Mouse (Mus musculus) gonadal fat pad, adult 2 months (tissue): ENCODE results near the gene Gm436. TPM values are rescaled to one million over a fixed set of nuclear protein-coding genes. Genes with fewer than 3 reads are reported as not detected.

Experiments used
- DNase-seq: peaks from one replicate; pipeline ENCODE4 v3.0.0-alpha.2; 2012; ENCODE audit warnings: low read depth
- polyA plus RNA-seq: library from polyadenylated mRNA; depleted of rRNA; stranded (reverse); fragments of >200 nt; gene quantifications from 2 replicates; pipeline ENCODE4 v1.2.3, GENCODE M21; 2012; rRNA removed

Gm436 gene
- not detected in 2 replicates for polyA plus RNA-seq

DNA sequence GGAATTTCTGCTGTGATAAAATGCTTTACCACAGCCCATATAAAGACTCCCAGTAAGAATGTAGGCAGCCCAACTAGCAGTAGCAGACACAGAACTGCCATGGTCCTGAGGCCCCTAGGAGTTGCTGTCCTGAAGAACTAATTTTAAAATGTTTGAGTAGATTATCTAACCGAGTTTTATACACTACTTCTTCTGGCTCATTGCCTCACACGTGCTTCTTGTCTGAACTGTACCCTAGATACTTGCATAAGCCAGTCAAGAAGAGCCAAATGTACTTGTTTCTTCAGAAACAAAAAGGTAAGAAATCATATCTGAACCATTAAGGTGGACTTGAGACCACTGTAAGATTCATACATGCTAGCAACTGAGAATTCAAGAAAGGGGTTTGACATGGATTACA, at the start of gene Gm436:
Gene Gm436 (minus strand): TSS at position 101 of the 400 bp plus-strand sequence.
- peak; percentile 12 for DNase-seq

DNA sequence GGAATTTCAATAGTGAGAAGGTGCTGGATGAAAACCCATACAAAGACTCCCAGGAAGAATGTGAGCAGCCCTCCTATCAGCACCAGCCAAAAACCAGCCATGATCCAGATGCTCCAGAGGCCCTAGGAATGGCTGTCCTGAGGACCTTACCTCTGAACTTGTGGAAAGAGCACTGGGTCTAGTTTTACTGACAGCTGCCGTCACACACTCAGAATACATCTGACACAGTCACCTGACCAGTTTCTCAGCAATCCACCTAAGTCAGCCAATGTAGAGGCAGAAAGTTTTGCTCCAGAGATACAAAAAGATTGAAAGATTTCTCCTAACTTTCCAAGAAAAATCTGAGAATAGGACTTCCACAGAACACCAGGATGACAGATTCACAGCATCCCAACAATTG, 35.1 kb upstream of the Gm436 start, which contains the start of gene Gm13178:
Gene Gm13178 (minus strand): TSS at position 101 of the 400 bp plus-strand sequence.
- DNase-seq, result no peak

DNA sequence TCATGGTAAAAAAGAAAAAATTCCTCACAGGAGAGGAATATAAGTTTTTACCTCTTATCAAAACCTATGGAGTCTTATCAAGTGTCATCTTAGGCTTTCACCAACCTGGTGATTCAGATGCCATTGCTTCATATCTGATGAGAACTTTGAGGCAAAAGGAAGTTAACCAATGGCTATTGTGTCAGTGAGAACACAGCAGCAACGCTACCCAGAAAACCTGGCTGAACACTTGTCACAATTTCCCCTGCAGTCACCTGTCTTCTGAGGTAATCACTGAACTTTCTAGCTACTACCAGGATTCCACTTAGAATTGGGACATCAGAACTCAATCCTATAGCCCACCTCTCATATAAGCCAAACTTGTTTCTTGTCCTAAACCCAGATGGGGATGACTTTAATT, 33.5 kb upstream of the Gm436 start:
- peak; percentile 51 for DNase-seq

DNA sequence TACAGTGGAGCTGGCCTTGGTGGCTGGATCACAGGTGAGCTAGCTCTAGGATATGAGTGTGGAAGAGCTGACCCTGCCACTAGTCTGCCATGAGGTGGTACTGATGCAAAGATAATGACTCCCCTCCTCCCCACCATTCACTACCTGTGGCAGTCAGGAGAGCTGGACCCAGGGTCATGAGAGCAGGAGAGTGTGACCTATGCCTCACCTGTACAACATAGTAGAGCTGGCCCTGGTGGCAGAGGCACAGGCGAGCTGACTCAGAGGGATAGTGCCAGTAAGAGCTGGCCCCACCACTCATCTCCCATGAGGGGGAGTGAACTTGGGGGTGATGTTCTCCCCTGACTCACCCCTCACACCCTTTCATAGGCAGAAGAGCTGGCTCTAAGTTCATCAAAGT, 32.1 kb upstream of the Gm436 start:
- no peak for DNase-seq

DNA sequence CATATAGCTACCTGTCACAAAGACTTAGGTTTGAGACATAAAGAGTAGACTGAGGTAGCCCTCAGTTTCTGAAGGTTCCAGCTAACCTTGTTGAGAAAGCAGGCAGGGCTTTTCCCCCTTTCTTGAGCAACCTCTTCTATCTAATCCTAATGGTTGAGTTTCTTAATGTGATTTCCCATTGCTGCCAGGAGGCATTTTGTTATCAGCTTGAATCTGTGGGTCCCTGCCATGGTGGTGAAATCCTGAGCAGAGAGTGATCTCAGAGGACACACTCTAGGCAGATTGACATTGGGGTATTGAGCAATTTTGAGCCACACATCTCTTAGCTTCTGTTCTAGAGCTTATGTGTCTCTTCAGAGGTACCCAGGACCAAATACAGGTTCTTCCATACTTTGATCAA, 47.9 kb downstream of the Gm436 start:
- peak; percentile 96 for DNase-seq

Other genes with a start within 250 kb of the Gm436 start
- gene 1700012P22Rik, start 247.6 kb downstream of the Gm436 start, polyA plus RNA-seq, result 0.55 and 0.95 TPM in 2 replicates
- gene Gm9944, start 233.1 kb downstream of the Gm436 start, polyA plus RNA-seq, result not detected in 2 replicates
- gene Aadacl3, start 222.6 kb downstream of the Gm436 start, polyA plus RNA-seq, result not detected in 2 replicates
- gene 9430007A20Rik, start 166.5 kb downstream of the Gm436 start, polyA plus RNA-seq, result not detected in 2 replicates
- not detected in 2 replicates for gene Gm13124, start 121.2 kb downstream of the Gm436 start, polyA plus RNA-seq
- not detected in 2 replicates for gene Aadacl4, start 72.7 kb downstream of the Gm436 start, polyA plus RNA-seq
- not detected in 2 replicates for gene Gm13178, start 35.0 kb upstream of the Gm436 start, polyA plus RNA-seq
- not detected in 2 replicates for gene Gm438, start 100.2 kb upstream of the Gm436 start, polyA plus RNA-seq
- gene Dhrs3, start 206.5 kb upstream of the Gm436 start, polyA plus RNA-seq, result 160 and 212 TPM in 2 replicates